Mouse (Mus musculus): ENCODE measurements around the gene Nr1d2. TPM values are rescaled to one million over a fixed set of nuclear protein-coding genes. Genes with fewer than 3 reads are reported as not detected.
"Not testable (repeated sequence)": the region's sequence is repeated elsewhere in the genome, so short reads cannot be mapped to it uniquely, and the experiment has no call there.

The Nr1d2 gene
- polyA plus RNA-seq, 1 experiment from 2014 or later: 8.2 TPM

DNA sequence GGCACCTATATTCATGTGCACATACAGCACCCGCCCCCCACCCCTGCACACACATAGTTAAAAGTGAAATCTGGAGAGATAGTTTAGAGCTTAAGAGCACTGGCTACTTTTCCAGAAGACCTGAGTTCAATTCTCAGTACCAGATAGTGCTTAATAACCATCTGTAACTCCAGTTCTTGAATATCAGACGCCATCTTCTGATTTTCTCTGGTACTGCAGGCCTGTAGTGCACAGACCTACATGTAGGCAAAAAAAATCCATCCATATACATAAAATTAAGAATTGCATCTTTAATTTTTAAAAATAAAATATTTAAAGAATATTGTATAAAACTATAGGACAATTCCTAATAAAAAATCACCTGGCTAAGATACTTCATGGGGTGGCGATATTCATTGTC lies 22.3 kb upstream of the Nr1d2 start:
- Histone ChIP-seq H3K4me2 (replicated peaks) (no peak overlapping the region), H3K9me3 (no peaks in the 10 kb centered on the region), H3K27ac (replicated peaks) (no peak overlapping the region), H3K36me3 (peaks cover 3% of the 10 kb centered on the region; the same call in 1 of the 2 replicates), H3K4me1 (peaks cover 15% of the 10 kb centered on the region), H3K4me3 (no peak overlapping the region), H3K27me3 (no peaks in the 10 kb centered on the region), H3K9ac (replicated peaks) (no peak overlapping the region)
- no peak for ATAC-seq (replicated peaks)
- 85% methylated on average over 3 of the region's 3 CpGs for WGBS

DNA sequence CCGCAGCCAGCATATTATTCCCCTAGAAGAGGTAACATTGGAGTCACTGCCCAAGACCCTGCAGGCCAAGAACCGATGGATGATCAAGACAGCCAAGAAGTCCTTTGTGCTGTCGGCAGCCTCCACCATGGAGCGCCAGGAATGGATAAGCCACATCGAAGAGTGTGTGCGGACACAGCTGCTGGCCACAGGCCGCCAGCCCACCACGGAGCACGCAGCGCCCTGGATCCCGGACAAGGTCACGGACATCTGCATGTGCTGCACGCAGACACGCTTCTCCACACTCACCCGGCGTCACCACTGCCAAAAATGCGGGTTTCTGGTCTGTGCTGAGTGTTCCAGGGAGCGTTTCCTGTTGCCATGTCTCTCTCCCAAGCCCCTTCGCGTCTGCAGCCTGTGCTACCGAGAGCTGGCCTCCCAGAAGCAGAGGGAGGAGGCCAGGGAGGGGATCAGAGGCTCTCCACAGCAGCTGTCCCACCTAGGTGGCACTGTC lies 3.8 kb upstream of the Nr1d2 start:
- Histone ChIP-seq H3K9me3 (no peaks in the 10 kb centered on the region), H3K4me2 (replicated peaks) (no peak overlapping the region), H3K9ac (replicated peaks) (no peak overlapping the region), H3K27me3 (no peaks in the 10 kb centered on the region), H3K4me1 (peaks cover 3% of the 10 kb centered on the region; the same call in 1 of the 2 replicates), H3K4me3 (no peak overlapping the region), H3K27ac (replicated peaks) (no peak overlapping the region), H3K36me3 (no peaks in the 10 kb centered on the region)
- no peak for ATAC-seq (replicated peaks)
- 89% methylated on average over 21 of the region's 21 CpGs for WGBS

DNA sequence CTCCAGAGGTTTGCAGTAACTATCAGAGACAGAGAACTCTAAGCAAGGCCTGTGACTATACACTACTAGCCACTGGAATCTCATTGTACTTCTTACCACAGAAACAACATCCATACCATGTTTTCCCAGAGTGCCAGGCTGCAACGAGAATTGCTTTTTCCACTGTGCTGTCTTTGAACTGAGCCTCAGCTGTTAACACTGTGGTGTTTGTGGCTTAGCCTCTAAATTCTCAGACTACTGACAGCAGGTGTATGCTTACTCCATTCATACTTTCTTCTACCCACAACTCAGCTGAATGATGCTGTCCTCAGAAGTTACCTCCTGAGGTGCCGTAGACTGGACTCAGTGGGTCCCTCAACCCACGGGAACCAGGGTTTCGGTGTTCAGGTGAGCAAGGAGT lies 2.9 kb upstream of the Nr1d2 start:
- H3K27me3 ChIP-seq: no peaks in the 10 kb centered on the region
- H3K4me3 ChIP-seq: no peak overlapping the region
- no peak overlapping the region for H3K4me2 ChIP-seq (replicated peaks)
- no peak for ATAC-seq (replicated peaks)
- H3K36me3 ChIP-seq: no peaks in the 10 kb centered on the region
- peaks cover 3% of the 10 kb centered on the region; the same call in 1 of the 2 replicates for H3K4me1 ChIP-seq
- H3K9me3 ChIP-seq: no peaks in the 10 kb centered on the region
- WGBS: 92% methylated on average over 4 of the region's 4 CpGs
- H3K27ac ChIP-seq (replicated peaks): no peak overlapping the region
- no peak overlapping the region for H3K9ac ChIP-seq (replicated peaks)

- Histone ChIP-seq H3K9me3 (no peaks in the 10 kb centered on the region), H3K4me3 (no peak overlapping the region), H3K4me2 (replicated peaks) (no peak overlapping the region), H3K4me1 (peaks cover 3% of the 10 kb centered on the region; the same call in 1 of the 2 replicates), H3K36me3 (no peaks in the 10 kb centered on the region), H3K27me3 (no peaks in the 10 kb centered on the region), H3K27ac (replicated peaks) (no peak overlapping the region), H3K9ac (replicated peaks) (no peak overlapping the region)
- no peak for ATAC-seq (replicated peaks)
- WGBS: 75% methylated on average over 7 of the region's 7 CpGs
Measured at GRCm38 (mm10) chr14:18240132-18240531, 1.2 kb upstream of the Nr1d2 start.

DNA sequence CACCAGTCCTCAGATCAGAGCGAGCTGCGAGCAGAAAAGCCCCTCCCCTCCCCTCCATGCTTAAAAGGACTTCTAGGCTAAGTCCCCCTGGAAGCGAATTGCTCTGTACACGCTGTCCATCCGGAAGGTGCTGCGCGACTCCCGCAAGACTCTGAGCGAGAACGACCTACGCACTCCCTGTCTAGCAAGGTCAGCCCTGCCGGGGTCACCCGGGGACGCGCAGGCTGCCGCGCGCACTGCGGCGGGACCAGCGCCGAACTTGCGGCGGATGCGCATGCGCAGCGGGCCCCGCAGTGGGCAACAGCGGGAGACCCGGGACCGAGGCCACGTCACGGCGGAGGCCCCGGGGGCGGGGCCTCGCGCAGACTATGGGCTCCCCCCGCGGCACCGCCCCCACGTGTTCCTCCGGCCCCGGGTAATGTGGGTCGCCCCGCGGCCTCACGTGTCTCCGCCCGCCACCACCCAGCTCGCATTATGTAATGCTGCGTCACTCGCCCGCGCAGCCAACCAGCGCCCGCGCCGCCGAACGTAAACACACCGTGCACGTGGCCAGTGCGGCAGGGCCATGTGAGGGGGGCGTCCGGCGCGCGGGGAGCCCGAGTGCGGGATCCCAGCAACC lies 687 bp downstream of the Nr1d2 start:
- Histone ChIP-seq H3K9ac (replicated peaks) (peak overlapping the region; percentile 73), H3K9me3 (no peaks in the 10 kb centered on the region), H3K4me3 (peak overlapping the region; percentile 98), H3K27me3 (no peaks in the 10 kb centered on the region), H3K4me2 (replicated peaks) (peak overlapping the region; percentile 70), H3K36me3 (no peaks in the 10 kb centered on the region), H3K4me1 (peaks cover 3% of the 10 kb centered on the region; the same call in 1 of the 2 replicates), H3K27ac (replicated peaks) (peak overlapping the region; percentile 85)
- WGBS: under 1% methylated on average over 71 of the region's 71 CpGs
- peak; percentile 97 for ATAC-seq (replicated peaks)

- no peaks in the 10 kb centered on the region for H3K9me3 ChIP-seq
- peak overlapping the region; percentile 70; the same call in 1 of the 2 replicates for H3K4me2 ChIP-seq (replicated peaks)
- 53% methylated on average over 4 of the region's 4 CpGs for WGBS
- H3K4me1 ChIP-seq: peaks cover 3% of the 10 kb centered on the region; the same call in 1 of the 2 replicates
- H3K4me3 ChIP-seq: no peak overlapping the region
- no peaks in the 10 kb centered on the region for H3K36me3 ChIP-seq
- ATAC-seq (replicated peaks): no peak
- no peaks in the 10 kb centered on the region for H3K27me3 ChIP-seq
- no peak overlapping the region for H3K27ac ChIP-seq (replicated peaks)
- no peak overlapping the region for H3K9ac ChIP-seq (replicated peaks)
Measured at GRCm38 (mm10) chr14:18237381-18237780, 1.5 kb downstream of the Nr1d2 start.

- 85% methylated on average over 2 of the region's 2 CpGs for WGBS
- not testable (repeated sequence) for H3K9me3 ChIP-seq; ATAC-seq (replicated peaks); H3K9ac ChIP-seq (replicated peaks); H3K27ac ChIP-seq (replicated peaks); H3K4me1 ChIP-seq; H3K27me3 ChIP-seq; H3K36me3 ChIP-seq; H3K4me3 ChIP-seq; H3K4me2 ChIP-seq (replicated peaks)
Measured at GRCm38 (mm10) chr14:18236496-18237235, 2.3 kb downstream of the Nr1d2 start.

DNA sequence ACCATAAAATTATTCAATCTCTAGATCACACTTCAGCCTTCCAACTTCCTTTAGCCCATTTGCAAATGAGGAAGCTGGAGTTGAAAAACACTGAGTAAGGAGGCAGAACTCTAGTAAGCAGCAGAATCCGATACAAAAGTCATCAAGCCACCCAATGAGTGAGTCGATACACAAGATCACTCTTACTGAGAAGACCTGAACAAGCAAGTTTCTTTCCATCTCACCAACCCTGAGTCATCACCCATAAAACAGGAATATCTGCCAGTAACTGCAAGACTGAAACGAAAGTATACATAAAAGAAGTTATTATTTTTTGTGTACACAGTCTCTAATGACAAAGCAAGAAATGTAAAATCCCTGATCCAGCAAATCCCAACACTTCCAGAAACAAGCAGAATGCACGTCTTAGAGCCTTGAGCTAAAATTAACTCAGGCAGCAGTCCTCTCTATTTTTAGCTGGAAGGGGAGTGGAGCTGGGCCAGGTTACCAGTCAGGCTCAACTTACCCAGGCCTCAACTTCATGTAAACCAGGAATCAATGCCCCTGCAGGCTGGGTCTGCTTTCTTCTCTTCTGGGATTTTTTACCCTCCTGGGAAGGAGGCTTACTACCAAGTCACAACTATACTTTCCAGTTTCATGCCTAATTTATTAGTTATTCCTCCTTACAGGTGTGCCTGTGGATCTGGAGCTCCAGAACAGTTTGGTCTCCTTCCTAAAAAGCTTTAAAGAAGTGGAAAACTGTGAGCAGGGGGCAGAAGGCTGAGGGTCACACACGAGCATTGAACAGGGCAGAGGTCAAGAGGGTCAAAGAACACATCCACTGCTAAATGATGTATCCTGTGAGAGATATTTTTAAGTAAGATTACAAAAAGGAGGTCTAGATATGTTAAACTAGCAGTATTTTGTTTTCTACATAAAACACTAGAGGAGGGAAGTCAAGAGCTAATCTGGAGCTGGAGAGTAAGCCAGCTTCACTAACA lies 4.7 kb downstream of the Nr1d2 start:
- Histone ChIP-seq H3K27me3 (no peaks in the 10 kb centered on the region), H3K4me1 (no peaks in the 10 kb centered on the region; the same call in 1 of the 2 replicates), H3K9ac (replicated peaks) (no peak overlapping the region), H3K27ac (replicated peaks) (no peak overlapping the region), H3K36me3 (no peaks in the 10 kb centered on the region), H3K9me3 (no peaks in the 10 kb centered on the region), H3K4me2 (replicated peaks) (no peak overlapping the region), H3K4me3 (no peak overlapping the region)
- ATAC-seq (replicated peaks): no peak
- 69% methylated on average over 5 of the region's 5 CpGs for WGBS

DNA sequence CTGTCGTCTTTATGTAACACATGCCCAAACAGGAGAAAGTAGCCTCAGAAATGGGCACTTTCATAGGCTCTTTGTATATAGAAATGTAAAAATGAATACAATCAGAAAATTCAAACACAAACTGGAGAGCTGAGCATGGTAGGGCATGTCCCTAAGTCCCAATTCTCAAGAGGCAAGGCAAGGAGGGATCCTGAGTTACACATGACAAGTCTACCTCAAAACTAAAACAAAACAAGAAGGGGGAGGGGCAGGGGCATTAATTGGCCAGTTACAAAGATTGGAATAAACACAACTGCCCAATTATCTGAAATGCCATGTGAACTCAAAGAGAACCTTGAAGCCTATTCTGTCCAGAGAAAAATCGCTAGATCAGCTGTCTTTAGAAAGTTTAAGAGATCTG lies 5.9 kb downstream of the Nr1d2 start:
- no peak for ATAC-seq (replicated peaks)
- H3K4me2 ChIP-seq (replicated peaks): no peak overlapping the region
- no peaks in the 10 kb centered on the region for H3K36me3 ChIP-seq
- no peak overlapping the region for H3K27ac ChIP-seq (replicated peaks)
- H3K4me3 ChIP-seq: no peak overlapping the region
- no peaks in the 10 kb centered on the region for H3K9me3 ChIP-seq
- H3K27me3 ChIP-seq: no peaks in the 10 kb centered on the region
- 73% methylated on average over 2 of the region's 2 CpGs for WGBS
- no peak overlapping the region for H3K9ac ChIP-seq (replicated peaks)
- no peaks in the 10 kb centered on the region; the same call in 1 of the 2 replicates for H3K4me1 ChIP-seq

GRCm38 (mm10) chr14:18231866-18232265 lies 7.1 kb downstream of the Nr1d2 start:
- ATAC-seq (replicated peaks); H3K9ac ChIP-seq (replicated peaks): not testable (repeated sequence)
- 95% methylated on average over 8 of the region's 8 CpGs for WGBS

DNA sequence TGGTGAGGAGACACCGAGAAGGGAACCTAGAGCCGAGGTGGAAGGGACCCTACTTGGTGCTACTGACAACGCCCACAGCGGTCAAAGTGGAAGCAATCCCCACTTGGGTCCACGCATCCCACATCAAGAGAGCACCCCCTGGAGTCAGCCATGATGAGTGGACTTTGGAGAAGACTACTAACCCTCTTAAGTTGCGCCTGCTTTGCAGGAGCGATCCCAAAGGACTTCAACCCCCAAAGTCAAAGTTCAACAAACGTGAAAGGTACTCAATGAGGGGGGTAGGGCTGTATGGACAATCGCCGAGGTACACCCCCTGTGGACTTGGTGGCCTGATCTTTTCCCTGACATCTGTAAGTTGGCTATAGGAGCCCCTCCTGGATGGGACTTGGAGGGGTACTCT lies 9.2 kb downstream of the Nr1d2 start:
- not testable (repeated sequence) for H3K27ac ChIP-seq (replicated peaks); H3K27me3 ChIP-seq; ATAC-seq (replicated peaks); H3K9ac ChIP-seq (replicated peaks); H3K4me2 ChIP-seq (replicated peaks); H3K9me3 ChIP-seq; H3K4me1 ChIP-seq; H3K36me3 ChIP-seq; H3K4me3 ChIP-seq
- 92% methylated on average over 10 of the region's 10 CpGs for WGBS

More at GRCm38 (mm10) chr14:18231866-18232265, 7.1 kb downstream of the Nr1d2 start:
- H3K27ac ChIP-seq (replicated peaks); H3K9me3 ChIP-seq; H3K27me3 ChIP-seq; H3K4me1 ChIP-seq; H3K36me3 ChIP-seq; H3K4me2 ChIP-seq (replicated peaks); H3K4me3 ChIP-seq: not testable (repeated sequence)
